Mouse (Mus musculus) thymus, postnatal 0 days (tissue): ENCODE results near the gene Arhgef16. TPM values are rescaled to one million over a fixed set of nuclear protein-coding genes. Genes with fewer than 3 reads are reported as not detected.

Source experiments
- DNase-seq: peaks from one replicate; pipeline ENCODE4 v3.0.0-alpha.2; 2015; ENCODE audit warnings: low spot score
- polyA plus RNA-seq: library from polyadenylated mRNA; unstranded; fragments of >200 nt; fragmentation: Nextera tagmentation; extraction: Ambion mirVana; gene quantifications from 2 replicates; pipeline ENCODE4 v1.2.1, GENCODE M21; 2015

Gene Arhgef16
- polyA plus RNA-seq, 1 experiment from 2014 or later = 18.2 TPM

GRCm38 (mm10) chr4:154229569-154229968 is 71.9 kb downstream of the Arhgef16 start:
- no peak for DNase-seq

Other genes starting within 250 kb of the Arhgef16 start
- 0.55 and 0.76 TPM in 2 replicates for gene Trp73, start 161.5 kb downstream of the Arhgef16 start, polyA plus RNA-seq
- gene Wrap73, start 159.3 kb downstream of the Arhgef16 start, polyA plus RNA-seq = 37.0 and 38.8 TPM in 2 replicates
- 171 and 177 TPM in 2 replicates for gene Tprgl, start 141.0 kb downstream of the Arhgef16 start, polyA plus RNA-seq
- 14.8 and 17.0 TPM in 2 replicates for gene Megf6, start 130.9 kb downstream of the Arhgef16 start, polyA plus RNA-seq
- gene B230104I21Rik, start 34.5 kb upstream of the Arhgef16 start, polyA plus RNA-seq = not detected in 2 replicates